Mouse (Mus musculus) left cerebral cortex, adult 6 months (tissue): Measurements from ENCODE around the gene Ptar1. TPM values are rescaled to one million over a fixed set of nuclear protein-coding genes. Genes with fewer than 3 reads are reported as not detected.

ENCODE experiments used
- long read RNA-seq, 2 experiments: library from polyadenylated mRNA; unstranded; transcript quantifications; one replicate each; pipeline ENCODE4 v2.0.0; 2019 to 2020
- polyA plus RNA-seq: library from polyadenylated mRNA; unstranded; fragments of <200 nt; fragmentation: Nextera tagmentation; gene quantifications from 2 replicates; pipeline ENCODE4 v1.2.3, GENCODE M21; 2021

The Ptar1 gene
- polyA plus RNA-seq = 35.1 and 57.2 TPM in 2 replicates
- long read RNA-seq, experiment 1, full-length matches to known transcripts = 12 of 25 reads
- long read RNA-seq, experiment 1, partial matches to known transcripts = 1 of 25 reads
- long read RNA-seq, experiment 1, other reads (novel, unspliced or antisense) = 12 of 25 reads
- long read RNA-seq, experiment 2, full-length matches to known transcripts = 5 of 25 reads
- long read RNA-seq, experiment 2, partial matches to known transcripts = 0 of 25 reads
- long read RNA-seq, experiment 2, other reads (novel, unspliced or antisense) = 20 of 25 reads

GRCm38 (mm10) chr19:23687296-23688021 is at the start of gene Ptar1:
Gene Ptar1, plus strand, starts transcription at chr19:23687429.

GRCm38 (mm10) chr19:23652644-23653043 is 34.6 kb upstream of the Ptar1 start, which contains the start of gene 1700028P14Rik:
Gene 1700028P14Rik, minus strand, starts transcription at chr19:23652812.

GRCm38 (mm10) chr19:23758554-23759321 is 71.5 kb downstream of the Ptar1 start, which contains the start of gene Apba1:
Gene Apba1, plus strand, starts transcription at chr19:23758887.

Other genes starting within 250 kb of the Ptar1 start
- gene Mamdc2, start 239.0 kb upstream of the Ptar1 start, polyA plus RNA-seq = 0.58 and 0.61 TPM in 2 replicates
- 2.3 TPM in 2 replicates for gene 1700028P14Rik, start 34.6 kb upstream of the Ptar1 start, polyA plus RNA-seq
- gene Apba1, start 71.5 kb downstream of the Ptar1 start, polyA plus RNA-seq = 15.5 and 30.5 TPM in 2 replicates